8 mouse cellular contexts compared by ENCODE assay signal in genomic region chr11:60935326-60935974, GRCm38 (mm10).
DNase-seq lines count a peak whose midpoint lies in the region.

No protein-coding gene starts in this region.

- DNase-seq in CD4-positive helper T cell, adult 2 months (ENCODE audit: low read depth, low spot score) = peak; percentile 93
- DNase-seq in adipocyte (ENCODE audit: low spot score) (peak; percentile 77), liver (peak; percentile 92)
- DNase-seq in frontal cortex, postnatal 14 days (ENCODE audit: low spot score in 2 of 2) = peak; percentile 22 to 35
- peak; percentile 94 for DNase-seq in induced T-regulatory cell, adult 2 months (ENCODE audit: low read depth)
- peak; percentile 82 to 88 for DNase-seq in natural killer cell, adult 2 months (ENCODE audit: low spot score in 2 of 2)
- DNase-seq in yolk sac, embryonic 10.5 days (ENCODE audit: low spot score) = peak; percentile 73
- no peak for DNase-seq in embryo, embryonic 9.5 days (ENCODE audit: extremely low spot score)
